Mouse (Mus musculus) layer of hippocampus, postnatal 10 days (tissue): Measurements from ENCODE around the gene Scn8a. TPM values are rescaled to one million over a fixed set of nuclear protein-coding genes. Genes with fewer than 3 reads are reported as not detected.

Experiments
- DNase-seq, 2 experiments: peaks; one replicate each; pipeline ENCODE4 v3.0.0; 2021; ENCODE audit warnings: low spot score in 2 of 2
- total RNA-seq, 2 experiments: library from RNA; stranded (reverse); gene quantifications; 2 replicates each; pipeline ENCODE4 v1.2.3; 2021

The Scn8a gene
- total RNA-seq, 2 experiments from 2014 or later: 174 to 175 TPM

- DNase-seq: no peak
Measured at GRCm38 (mm10) chr15:101088291-101088690, 218.6 kb downstream of the Scn8a start.

- DNase-seq: no peak
Measured at GRCm38 (mm10) chr15:101091551-101091950, 221.9 kb downstream of the Scn8a start.

- DNase-seq: no peak
Measured at GRCm38 (mm10) chr15:101092121-101092828, 222.6 kb downstream of the Scn8a start.

GRCm38 (mm10) chr15:101092829-101093648 lies 223.4 kb downstream of the Scn8a start:
- peak; percentile 33 to 40 for DNase-seq

GRCm38 (mm10) chr15:101093988-101094387 lies 224.3 kb downstream of the Scn8a start:
- no peak for DNase-seq

- DNase-seq: no peak
Measured at GRCm38 (mm10) chr15:101094979-101095378, 225.3 kb downstream of the Scn8a start.

- no peak for DNase-seq
Measured at GRCm38 (mm10) chr15:101095392-101095791, 225.7 kb downstream of the Scn8a start.

Other genes starting within 250 kb of the Scn8a start
- gene Smagp, start 232.9 kb upstream of the Scn8a start, total RNA-seq: 1 to 10 TPM; 1.7 to 4.1 TPM
- 1 to 10 TPM; 3.9 to 4.8 TPM for gene Bin2, start 200.3 kb upstream of the Scn8a start, total RNA-seq
- 1 to 10 TPM in 1 of 2 experiments, under 1 TPM in 1; 0.87 to 1.7 TPM for gene Cela1, start 181.9 kb upstream of the Scn8a start, total RNA-seq
- gene Galnt6, start 140.5 kb upstream of the Scn8a start, total RNA-seq: under 1 TPM; 0.49 to 0.87 TPM
- gene Slc4a8, start 108.1 kb upstream of the Scn8a start, total RNA-seq: 10 to 100 TPM; 82.1 to 84.7 TPM
- not detected for gene Gm47841, start 177.5 kb downstream of the Scn8a start, total RNA-seq
- gene Fignl2, start 208.7 kb downstream of the Scn8a start, total RNA-seq: 1 to 10 TPM; 1.1 to 1.2 TPM
- gene Ankrd33, start 245.9 kb downstream of the Scn8a start, total RNA-seq: not detected